In genomic region chr12:54442408-54442807, GRCm38 (mm10) we compare ENCODE assay signal across 22 mouse cellular contexts.
DNase-seq lines count a peak whose midpoint lies in the region; ATAC-seq lines count a peak whose summit lies in the region.
"Had no signal": no experiment of that assay in that cellular context is flagged by ENCODE, and none has a peak within 500 bp of the region (broad histone marks: within the 10 kb centered on the region; RNA-seq: fewer than 3 reads in every experiment).

No protein-coding gene starts in this region.

- H3K27me3 ChIP-seq in heart, embryonic 12.5 days (replicated peaks), result no peaks in the 10 kb centered on the region
- no peaks in the 10 kb centered on the region for H3K27me3 ChIP-seq in embryonic facial prominence, embryonic 10.5 days (replicated peaks; ENCODE audit: low read depth, poor library complexity, severe bottlenecking)
- H3K27me3 ChIP-seq in embryonic facial prominence, embryonic 12.5 days, result no peaks in the 10 kb centered on the region
- no peaks in the 10 kb centered on the region for H3K27me3 ChIP-seq in hindbrain, embryonic 14.5 days (ENCODE audit: control insufficient read depth, insufficient read depth, low read length)
- H3K27me3 ChIP-seq: embryonic facial prominence, embryonic 15.5 days; forebrain, embryonic 12.5 days had no signal

- H3K4me1 ChIP-seq in heart, embryonic 12.5 days (replicated peaks), result peaks cover 10% of the 10 kb centered on the region
- peaks cover 22% of the 10 kb centered on the region for H3K4me1 ChIP-seq in brown adipose tissue, adult 24 weeks (ENCODE audit: control insufficient read depth, insufficient read depth, insufficient read length, low read length)
- H3K4me1 ChIP-seq in embryonic facial prominence, embryonic 10.5 days, result peaks cover 23% of the 10 kb centered on the region
- H3K4me1 ChIP-seq in embryonic facial prominence, embryonic 12.5 days, result 0 out of 2 replicates have a peak, but pooled peaks cover 6% of the 10 kb centered on the region
- H3K4me1 ChIP-seq in hindbrain, embryonic 14.5 days (replicated peaks; ENCODE audit: control insufficient read depth, insufficient read depth, low read length), result no peaks in the 10 kb centered on the region
- H3K4me1 ChIP-seq: forebrain, embryonic 12.5 days had no signal

- no peak for ATAC-seq in heart, embryonic 12.5 days (ENCODE audit: insufficient number of reproducible peaks, low FRiP score)
- ATAC-seq in embryonic facial prominence, embryonic 12.5 days (ENCODE audit: insufficient number of reproducible peaks, insufficient read depth, low FRiP score, low TSS enrichment), result peak; percentile 69; the same call in 1 of the 2 replicates
- ATAC-seq in hindbrain, embryonic 14.5 days (ENCODE audit: low FRiP score), result no peak
- no peak for ATAC-seq in megakaryocyte progenitor cell, adult 5-6 weeks (replicated peaks; ENCODE audit: poor library complexity)
- ATAC-seq: forebrain, embryonic 14.5 days; forebrain, embryonic 16.5 days had no signal

- no peaks in the 10 kb centered on the region for H3K36me3 ChIP-seq in heart, embryonic 12.5 days
- H3K36me3 ChIP-seq in embryonic facial prominence, embryonic 10.5 days (replicated peaks), result no peaks in the 10 kb centered on the region
- no peaks in the 10 kb centered on the region for H3K36me3 ChIP-seq in embryonic facial prominence, embryonic 12.5 days
- H3K36me3 ChIP-seq in hindbrain, embryonic 14.5 days (replicated peaks; ENCODE audit: control insufficient read depth, insufficient read depth), result no peaks in the 10 kb centered on the region
- H3K36me3 ChIP-seq: embryonic facial prominence, embryonic 15.5 days; forebrain, embryonic 10.5 days; forebrain, embryonic 12.5 days had no signal

- WGBS in heart, embryonic 12.5 days, result 52% methylated on average over 11 of the region's 11 CpGs
- 68% methylated on average over 11 of the region's 11 CpGs for WGBS in embryonic facial prominence, embryonic 10.5 days
- WGBS in embryonic facial prominence, embryonic 12.5 days, result 54% methylated on average over 11 of the region's 11 CpGs
- 78% methylated on average over 11 of the region's 11 CpGs for WGBS in hindbrain, embryonic 14.5 days

- H3K27ac ChIP-seq in heart, embryonic 12.5 days (ENCODE audit: poor library complexity, severe bottlenecking), result no peak overlapping the region
- peak overlapping the region; percentile 14; the same call in 1 of the 2 replicates for H3K27ac ChIP-seq in brown adipose tissue, adult 24 weeks (replicated peaks; ENCODE audit: low read depth, low read length)
- no peak overlapping the region for H3K27ac ChIP-seq in embryonic facial prominence, embryonic 10.5 days (replicated peaks)
- no peak overlapping the region for H3K27ac ChIP-seq in embryonic facial prominence, embryonic 12.5 days
- no peak overlapping the region for H3K27ac ChIP-seq in hindbrain, embryonic 14.5 days
- H3K27ac ChIP-seq: embryonic facial prominence, embryonic 15.5 days; forebrain, embryonic 10.5 days; forebrain, embryonic 12.5 days had no signal

- no peak overlapping the region for H3K9ac ChIP-seq in heart, embryonic 12.5 days
- no peak overlapping the region for H3K9ac ChIP-seq in embryonic facial prominence, embryonic 12.5 days
- no peak overlapping the region for H3K9ac ChIP-seq in hindbrain, embryonic 14.5 days
- H3K9ac ChIP-seq: embryonic facial prominence, embryonic 15.5 days; forebrain, embryonic 12.5 days had no signal

- no peak overlapping the region for H3K4me3 ChIP-seq in heart, embryonic 12.5 days
- H3K4me3 ChIP-seq in brown adipose tissue, adult 24 weeks (ENCODE audit: insufficient read depth, low read depth, low read length), result no peak overlapping the region
- H3K4me3 ChIP-seq in embryonic facial prominence, embryonic 10.5 days, result no peak overlapping the region
- H3K4me3 ChIP-seq in embryonic facial prominence, embryonic 12.5 days, result no peak overlapping the region
- H3K4me3 ChIP-seq in hindbrain, embryonic 14.5 days (replicated peaks; ENCODE audit: low read length), result no peak overlapping the region
- H3K4me3 ChIP-seq: embryonic facial prominence, embryonic 15.5 days; erythroblast, embryonic 14.5 days; forebrain, embryonic 10.5 days; forebrain, embryonic 12.5 days had no signal

- peak; percentile 61 for DNase-seq in heart, adult 11 months
- DNase-seq in embryonic facial prominence, embryonic 10.5 days (ENCODE audit: low spot score), result peak; percentile 14
- DNase-seq in hindbrain, embryonic 14.5 days (ENCODE audit: low spot score), result no peak
- no peak for DNase-seq in cerebellum, adult 18-20 months
- DNase-seq: adrenal gland, adult 2 months; adrenal gland, postnatal 10 days; adrenal gland, postnatal 25 days; cerebellum, adult 11-12 months; cerebellum, adult 8-10 months; cerebellum, adult 9-11 months; cerebellum, postnatal 14 days; cerebellum, postnatal 36 days had no signal

- no peak overlapping the region for H3K4me2 ChIP-seq in heart, embryonic 12.5 days
- no peak overlapping the region for H3K4me2 ChIP-seq in embryonic facial prominence, embryonic 12.5 days (replicated peaks)
- H3K4me2 ChIP-seq in hindbrain, embryonic 14.5 days (replicated peaks), result no peak overlapping the region
- H3K4me2 ChIP-seq: embryonic facial prominence, embryonic 15.5 days; forebrain, embryonic 12.5 days had no signal

- no peaks in the 10 kb centered on the region; the same call in 1 of the 2 replicates for H3K9me3 ChIP-seq in heart, embryonic 12.5 days (replicated peaks)
- H3K9me3 ChIP-seq in embryonic facial prominence, embryonic 10.5 days, result no peaks in the 10 kb centered on the region
- H3K9me3 ChIP-seq in embryonic facial prominence, embryonic 12.5 days, result no peaks in the 10 kb centered on the region
- H3K9me3 ChIP-seq in hindbrain, embryonic 14.5 days (ENCODE audit: control insufficient read depth, low read length), result no peaks in the 10 kb centered on the region
- H3K9me3 ChIP-seq: embryonic facial prominence, embryonic 15.5 days; forebrain, embryonic 10.5 days; forebrain, embryonic 12.5 days had no signal

Comparison
In these comparisons a context has a peak if more than half of its experiments do, and no peak if none do; other contexts are left out.
1. DNase-seq: peak in heart, adult 11 months (single experiment) and embryonic facial prominence, embryonic 10.5 days (single experiment); none in hindbrain, embryonic 14.5 days (single experiment) and cerebellum, adult 18-20 months (0 of 2).